In the genomic region with DNA sequence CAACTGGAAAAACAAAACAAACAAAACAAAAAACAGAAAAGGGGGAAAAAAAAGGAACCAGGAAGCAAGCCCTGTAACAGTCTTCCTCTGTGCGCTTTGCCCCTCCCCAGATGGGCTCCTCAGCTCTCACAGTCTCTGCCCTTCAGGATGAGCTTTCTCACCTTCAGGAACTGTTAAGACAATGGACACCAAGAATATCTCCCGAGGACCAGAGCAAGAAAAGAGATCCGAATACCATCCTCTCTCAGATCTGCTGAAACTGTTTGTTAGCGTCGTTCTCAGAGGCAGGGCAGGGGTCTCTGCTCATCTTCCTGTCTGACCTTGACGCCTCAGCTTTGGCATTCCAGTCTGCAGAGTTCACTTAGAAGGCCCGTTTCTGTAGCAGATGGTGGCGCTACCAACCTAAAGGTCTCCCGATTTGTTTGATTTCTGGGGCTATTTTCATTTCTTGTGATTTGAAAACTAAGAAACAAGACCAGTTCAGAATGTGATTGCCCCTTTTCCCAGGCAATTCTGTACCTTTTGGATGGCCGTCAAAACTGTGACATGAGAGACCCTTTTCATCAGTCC, we compare ENCODE assay signal across 8 mouse cellular contexts. TPM values are rescaled to one million over a fixed set of nuclear protein-coding genes. Genes with fewer than 3 reads are reported as not detected.
A peak's percentile ranks its signal among the peaks of the same experiment; 100 is the strongest.
DNase-seq lines count a peak whose midpoint lies in the region; ATAC-seq lines count a peak whose summit lies in the region.

No protein-coding gene starts in this region.

- peak overlapping the region; percentile 97 to 99 for H3K27ac ChIP-seq in heart, embryonic 14.5 days (replicated peaks in 1 of 2; ENCODE audit: control insufficient read depth in 1 of 2, insufficient read depth in 1 of 2, low read depth in 2 of 2, low read length in 2 of 2)
- peak overlapping the region; percentile 98; the same call in 1 of the 2 replicates for H3K27ac ChIP-seq in hindbrain, embryonic 16.5 days (ENCODE audit: low read depth, low read length)

- peak overlapping the region in 1 of 2 experiments; percentile 83; a peak in 2 of 4 replicates for H3K4me3 ChIP-seq in heart, embryonic 14.5 days (ENCODE audit: control insufficient read depth in 1 of 2, insufficient read depth in 1 of 2, low read depth in 1 of 2, low read length in 2 of 2)
- H3K4me3 ChIP-seq in hindbrain, embryonic 16.5 days (ENCODE audit: low read length): no peak overlapping the region

- peaks cover 25% of the 10 kb centered on the region for H3K36me3 ChIP-seq in heart, embryonic 14.5 days (ENCODE audit: control insufficient read depth, insufficient read depth, low read length)
- H3K36me3 ChIP-seq in hindbrain, embryonic 16.5 days (ENCODE audit: control insufficient read depth, insufficient read depth, low read length): peaks cover 15% of the 10 kb centered on the region

- H3K4me2 ChIP-seq in heart, embryonic 14.5 days (ENCODE audit: low read length): peak overlapping the region; percentile 85
- H3K4me2 ChIP-seq in hindbrain, embryonic 16.5 days (ENCODE audit: low read length): peak overlapping the region; percentile 67

- peaks cover 14 to 21% of the 10 kb centered on the region in 2 experiments for H3K4me1 ChIP-seq in heart, embryonic 14.5 days (ENCODE audit: control insufficient read depth in 2 of 2, insufficient read depth in 2 of 2, low read length in 2 of 2)
- H3K4me1 ChIP-seq in hindbrain, embryonic 16.5 days (ENCODE audit: control insufficient read depth, insufficient read depth, low read depth, low read length): peaks cover 23% of the 10 kb centered on the region

- ATAC-seq in heart, embryonic 14.5 days (ENCODE audit: insufficient number of reproducible peaks, insufficient read depth, low FRiP score, low read depth): no peak
- ATAC-seq in hindbrain, embryonic 16.5 days: no peak

- no peaks in the 10 kb centered on the region for H3K27me3 ChIP-seq in heart, embryonic 14.5 days (ENCODE audit: control insufficient read depth, insufficient read depth, low read length)
- H3K27me3 ChIP-seq in hindbrain, embryonic 16.5 days (replicated peaks; ENCODE audit: control insufficient read depth, insufficient read depth, low read length): no peaks in the 10 kb centered on the region

- H3K9ac ChIP-seq in heart, embryonic 14.5 days (ENCODE audit: low read length): peak overlapping the region; percentile 84
- H3K9ac ChIP-seq in hindbrain, embryonic 16.5 days (ENCODE audit: low read depth, low read length): no peak overlapping the region

- no peak for DNase-seq in heart, adult 11 months
- peak; percentile 53 for DNase-seq in ZHBTc4 (ENCODE audit: low read depth, low spot score)
- peak; percentile 47 for DNase-seq in naive thymus-derived CD4-positive, alpha-beta T cell, adult 2 months (ENCODE audit: low read depth)
- DNase-seq in right cerebral cortex, adult 2 months (ENCODE audit: low spot score in 2 of 2): no peak
- DNase-seq in testis, postnatal 14 days (ENCODE audit: low spot score): no peak
- no peak for DNase-seq in cerebellum, adult 11 months

- no peaks in the 10 kb centered on the region for H3K9me3 ChIP-seq in heart, embryonic 14.5 days (ENCODE audit: control insufficient read depth, low read length)
- no peaks in the 10 kb centered on the region for H3K9me3 ChIP-seq in hindbrain, embryonic 16.5 days (ENCODE audit: control insufficient read depth, low read length)

- 49% methylated on average over 10 of the region's 10 CpGs for WGBS in heart, embryonic 14.5 days
- WGBS in hindbrain, embryonic 16.5 days: 70% methylated on average over 10 of the region's 10 CpGs

RNA-seq across cellular contexts. Expression of gene Sf3b4, which starts 1.1 kb away (rescaled TPM):
- 83.7 and 88.8 TPM in 2 replicates for polyA plus RNA-seq in heart, embryonic 14.5 days (2014; fragmentation: Nextera tagmentation; extraction: Ambion mirVana)
- polyA plus RNA-seq in hindbrain, embryonic 16.5 days (2015; fragmentation: Nextera tagmentation; extraction: Ambion mirVana): 131 and 152 TPM in 2 replicates

RNA-seq across cellular contexts. Expression of gene Mtmr11, which starts 9.3 kb away (rescaled TPM):
- polyA plus RNA-seq in heart, embryonic 14.5 days (2014; fragmentation: Nextera tagmentation; extraction: Ambion mirVana): 7.7 and 7.9 TPM in 2 replicates
- polyA plus RNA-seq in hindbrain, embryonic 16.5 days (2015; fragmentation: Nextera tagmentation; extraction: Ambion mirVana): 12.7 and 13.9 TPM in 2 replicates

RNA-seq across cellular contexts. Expression of gene Sv2a, which starts 9.9 kb away (rescaled TPM):
- polyA plus RNA-seq in heart, embryonic 14.5 days (2014; fragmentation: Nextera tagmentation; extraction: Ambion mirVana): 10.8 and 12.0 TPM in 2 replicates
- 135 TPM in 2 replicates for polyA plus RNA-seq in hindbrain, embryonic 16.5 days (2015; fragmentation: Nextera tagmentation; extraction: Ambion mirVana)

RNA-seq across cellular contexts. Expression of gene Bola1, which starts 48.4 kb away (rescaled TPM):
- 50.2 and 56.1 TPM in 2 replicates for polyA plus RNA-seq in heart, embryonic 14.5 days (2014; fragmentation: Nextera tagmentation; extraction: Ambion mirVana)
- 52.7 and 57.2 TPM in 2 replicates for polyA plus RNA-seq in hindbrain, embryonic 16.5 days (2015; fragmentation: Nextera tagmentation; extraction: Ambion mirVana)

RNA-seq across cellular contexts. Expression of gene Hist2h2ab, which starts 48.6 kb away (rescaled TPM):
- polyA plus RNA-seq in heart, embryonic 14.5 days (2014; fragmentation: Nextera tagmentation; extraction: Ambion mirVana): 1.3 TPM in 1 of 2 replicates, not detected in the other
- polyA plus RNA-seq in hindbrain, embryonic 16.5 days (2015; fragmentation: Nextera tagmentation; extraction: Ambion mirVana): not detected in 2 replicates

Comparison
In these comparisons a context has a peak if more than half of its experiments do, and no peak if none do; other contexts are left out.
1. DNase-seq: peak in ZHBTc4 (single experiment) and naive thymus-derived CD4-positive, alpha-beta T cell, adult 2 months (single experiment); none in heart, adult 11 months (single experiment), right cerebral cortex, adult 2 months (0 of 2), testis, postnatal 14 days (single experiment) and cerebellum, adult 11 months (single experiment).
2. RNA of gene Sv2a, which starts 9.9 kb away (polyA plus RNA-seq): 135 TPM in hindbrain, embryonic 16.5 days; 10.8 to 12.0 TPM in heart, embryonic 14.5 days; every median in the first group is over 10 times any median in the second.